Mouse (Mus musculus) kidney, embryonic 15.5 days (tissue): ENCODE results near the gene Osbp2. TPM values are rescaled to one million over a fixed set of nuclear protein-coding genes. Genes with fewer than 3 reads are reported as not detected.

Source experiments
- ATAC-seq: fragments of 200-750 bp; cut with Nextera tagmentation; replicated peaks from 2 replicates; pipeline ENCODE4 v1.8.0; 2017; ENCODE audit warnings: moderate TSS enrichment; ENCODE audit not compliant: low FRiP score
- H3K27ac ChIP-seq: fragments of 300-500 bp; sonication (generic); 2 replicates; pipeline ENCODE4 v1.5.1; 2015; ENCODE audit warnings: mild to moderate bottlenecking, inconsistent platforms
- H3K27me3 ChIP-seq: fragments of 300-500 bp; sonication (generic); 2 replicates; pipeline ENCODE4 v1.6.1; 2015; ENCODE audit warnings: inconsistent platforms
- H3K36me3 ChIP-seq: fragments of 300-500 bp; sonication (generic); 2 replicates; pipeline ENCODE4 v1.6.1; 2015; ENCODE audit warnings: inconsistent platforms
- H3K4me1 ChIP-seq: fragments of 300-500 bp; sonication (generic); 2 replicates; pipeline ENCODE4 v1.6.1; 2015; ENCODE audit warnings: inconsistent platforms
- H3K4me2 ChIP-seq: fragments of 300-500 bp; sonication (generic); 2 replicates; pipeline ENCODE4 v1.6.1; 2015; ENCODE audit warnings: moderate library complexity, mild to moderate bottlenecking, inconsistent platforms
- H3K4me3 ChIP-seq: fragments of 300-500 bp; sonication (generic); replicated peaks from 2 replicates; pipeline ENCODE4 v1.5.1; 2015; ENCODE audit warnings: mild to moderate bottlenecking, inconsistent platforms
- H3K9ac ChIP-seq: fragments of 300-500 bp; sonication (generic); 2 replicates; pipeline ENCODE4 v1.6.1; 2015; ENCODE audit warnings: mild to moderate bottlenecking, inconsistent platforms
- H3K9me3 ChIP-seq: fragments of 300-500 bp; sonication (generic); replicated peaks from 2 replicates; pipeline ENCODE4 v1.6.1; 2016; ENCODE audit warnings: inconsistent platforms
- WGBS: fragments of 180-500 bp; shearing (Covaris S2); methylation state at CpG from one replicate; pipeline ENCODE4 v1.1.7; 2015; ENCODE audit warnings: mixed read lengths; 5-methylcytosine and 5-hydroxymethylcytosine counted together
- polyA plus RNA-seq: library from polyadenylated mRNA; unstranded; fragments of >200 nt; fragmentation: Nextera tagmentation; extraction: Ambion mirVana; gene quantifications from 2 replicates; pipeline ENCODE4 v1.2.1, GENCODE M21; 2015

Osbp2 gene
- polyA plus RNA-seq, 1 experiment from 2014 or later = 0.91 TPM

- Histone ChIP-seq H3K4me3 (no peak overlapping the region), H3K4me1 (peaks cover 21% of the 10 kb centered on the region), H3K27ac (no peak overlapping the region), H3K4me2 (no peak overlapping the region), H3K9me3 (no peaks in the 10 kb centered on the region), H3K9ac (no peak overlapping the region), H3K36me3 (no peaks in the 10 kb centered on the region), H3K27me3 (peaks cover 19% of the 10 kb centered on the region)
- ATAC-seq = no peak
- WGBS = 93% methylated on average over 4 of the region's 4 CpGs
Measured at GRCm38 (mm10) chr11:3859778-3860177, 3.9 kb downstream of the Osbp2 start.

- Histone ChIP-seq H3K9ac (no peak overlapping the region), H3K27me3 (peaks cover 4% of the 10 kb centered on the region), H3K4me1 (0 out of 2 replicates have a peak, but pooled peaks cover 6% of the 10 kb centered on the region), H3K9me3 (no peaks in the 10 kb centered on the region), H3K4me3 (no peak overlapping the region), H3K36me3 (no peaks in the 10 kb centered on the region), H3K27ac (no peak overlapping the region), H3K4me2 (no peak overlapping the region)
- 74% methylated on average over 5 of the region's 5 CpGs for WGBS
- ATAC-seq = no peak
Measured at GRCm38 (mm10) chr11:3857902-3858301, 5.8 kb downstream of the Osbp2 start.

DNA sequence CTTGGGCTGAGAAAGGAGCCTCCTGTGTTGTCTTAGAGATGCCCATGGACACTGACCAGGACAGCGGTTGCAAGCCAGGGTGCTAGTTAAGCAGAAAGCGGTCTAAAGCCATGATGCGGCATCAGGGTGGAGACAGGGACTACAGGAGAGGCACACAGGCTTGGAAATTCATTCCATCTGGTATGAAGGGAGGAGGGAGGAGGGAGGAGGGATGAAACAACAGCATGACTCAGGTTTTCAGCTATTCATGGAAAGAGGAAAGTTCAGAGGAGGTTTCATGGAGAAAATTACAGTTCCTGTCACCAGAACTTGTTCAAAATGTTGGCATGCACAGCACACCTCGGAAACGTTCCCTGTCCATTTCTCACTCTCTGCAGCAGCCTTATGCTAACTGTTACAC, 7.9 kb downstream of the Osbp2 start:
- Histone ChIP-seq H3K27ac (no peak overlapping the region), H3K4me2 (no peak overlapping the region), H3K9me3 (no peaks in the 10 kb centered on the region), H3K4me1 (peaks cover 3% of the 10 kb centered on the region; the same call in 1 of the 2 replicates), H3K4me3 (no peak overlapping the region), H3K27me3 (no peaks in the 10 kb centered on the region), H3K36me3 (no peaks in the 10 kb centered on the region), H3K9ac (no peak overlapping the region)
- ATAC-seq = no peak
- 92% methylated on average over 5 of the region's 5 CpGs for WGBS

- WGBS = 89% methylated on average over 3 of the region's 3 CpGs
- no peaks in the 10 kb centered on the region for H3K27me3 ChIP-seq
- H3K36me3 ChIP-seq = no peaks in the 10 kb centered on the region
- H3K4me2 ChIP-seq = no peak overlapping the region
- no peak overlapping the region for H3K4me3 ChIP-seq
- ATAC-seq = no peak
- H3K4me1 ChIP-seq = peaks cover 11% of the 10 kb centered on the region; the same call in 1 of the 2 replicates
- H3K9me3 ChIP-seq = no peaks in the 10 kb centered on the region
- H3K9ac ChIP-seq = no peak overlapping the region
- H3K27ac ChIP-seq = no peak overlapping the region
Measured at GRCm38 (mm10) chr11:3854156-3854555, 9.5 kb downstream of the Osbp2 start.

DNA sequence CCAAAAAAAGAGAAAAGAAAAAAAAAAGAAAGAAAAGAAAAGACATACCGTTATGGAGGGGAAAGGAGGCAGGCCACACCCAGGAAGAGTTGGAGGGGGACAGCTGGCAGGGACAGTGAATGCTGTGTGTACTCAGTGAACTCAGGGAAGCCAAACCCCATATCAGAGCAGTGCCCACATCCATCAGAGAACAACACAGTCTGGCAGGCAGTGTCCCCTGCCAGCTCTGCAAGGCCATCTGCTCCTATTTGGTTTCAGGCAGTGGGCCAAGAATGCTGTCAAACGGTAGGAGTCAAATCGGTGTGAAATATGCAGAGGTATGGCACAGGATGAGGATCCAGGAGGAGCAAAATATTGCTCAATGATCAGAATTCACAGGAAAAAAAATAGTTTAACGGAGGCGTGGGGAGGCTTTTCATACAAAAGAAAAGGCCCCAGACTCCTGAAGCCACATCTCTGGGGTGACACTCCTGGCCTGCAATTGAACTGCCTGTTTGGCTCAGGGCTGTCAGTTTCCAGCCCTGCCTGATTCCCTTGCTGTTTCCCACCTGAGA, 10.1 kb downstream of the Osbp2 start:
- no peaks in the 10 kb centered on the region for H3K27me3 ChIP-seq
- H3K9me3 ChIP-seq = no peaks in the 10 kb centered on the region
- H3K4me3 ChIP-seq = no peak overlapping the region
- peaks cover 11% of the 10 kb centered on the region; the same call in 1 of the 2 replicates for H3K4me1 ChIP-seq
- H3K4me2 ChIP-seq = no peak overlapping the region
- no peak overlapping the region for H3K27ac ChIP-seq
- H3K9ac ChIP-seq = no peak overlapping the region
- no peak for ATAC-seq
- no peaks in the 10 kb centered on the region for H3K36me3 ChIP-seq
- 78% methylated on average over 5 of the region's 5 CpGs for WGBS

- 95% methylated on average over 10 of the region's 10 CpGs for WGBS
- Histone ChIP-seq H3K9ac (no peak overlapping the region), H3K27me3 (no peaks in the 10 kb centered on the region), H3K4me1 (peaks cover 11% of the 10 kb centered on the region; the same call in 1 of the 2 replicates), H3K4me2 (no peak overlapping the region), H3K4me3 (no peak overlapping the region), H3K36me3 (no peaks in the 10 kb centered on the region), H3K27ac (no peak overlapping the region), H3K9me3 (no peaks in the 10 kb centered on the region)
- ATAC-seq = no peak
Measured at GRCm38 (mm10) chr11:3853031-3853430, 10.7 kb downstream of the Osbp2 start.

DNA sequence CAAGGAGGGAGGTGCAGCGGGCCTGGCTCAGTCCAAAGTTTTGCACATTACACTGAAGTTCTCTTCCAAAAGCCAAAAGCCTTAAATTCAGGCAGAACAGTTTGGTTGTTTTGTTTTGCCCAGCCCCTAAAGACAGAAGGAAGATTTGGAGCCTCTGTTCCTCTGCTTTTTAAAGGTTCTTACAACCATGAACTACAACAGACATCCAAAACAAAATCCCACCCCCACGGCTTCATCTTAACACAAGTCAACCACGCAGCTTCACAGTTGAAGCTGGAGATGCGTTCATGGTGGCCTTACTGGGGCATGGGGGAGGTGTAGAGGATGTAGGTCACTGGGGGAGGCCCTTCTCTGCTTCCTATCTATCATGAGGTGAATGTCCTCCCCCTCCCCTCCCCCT, 11.8 kb downstream of the Osbp2 start:
- no peak for ATAC-seq
- Histone ChIP-seq H3K27ac (no peak overlapping the region), H3K4me1 (peaks cover 11% of the 10 kb centered on the region; the same call in 1 of the 2 replicates), H3K9ac (no peak overlapping the region), H3K4me3 (no peak overlapping the region), H3K36me3 (no peaks in the 10 kb centered on the region), H3K9me3 (no peaks in the 10 kb centered on the region), H3K27me3 (no peaks in the 10 kb centered on the region), H3K4me2 (no peak overlapping the region)
- 65% methylated on average over 4 of the region's 4 CpGs for WGBS

DNA sequence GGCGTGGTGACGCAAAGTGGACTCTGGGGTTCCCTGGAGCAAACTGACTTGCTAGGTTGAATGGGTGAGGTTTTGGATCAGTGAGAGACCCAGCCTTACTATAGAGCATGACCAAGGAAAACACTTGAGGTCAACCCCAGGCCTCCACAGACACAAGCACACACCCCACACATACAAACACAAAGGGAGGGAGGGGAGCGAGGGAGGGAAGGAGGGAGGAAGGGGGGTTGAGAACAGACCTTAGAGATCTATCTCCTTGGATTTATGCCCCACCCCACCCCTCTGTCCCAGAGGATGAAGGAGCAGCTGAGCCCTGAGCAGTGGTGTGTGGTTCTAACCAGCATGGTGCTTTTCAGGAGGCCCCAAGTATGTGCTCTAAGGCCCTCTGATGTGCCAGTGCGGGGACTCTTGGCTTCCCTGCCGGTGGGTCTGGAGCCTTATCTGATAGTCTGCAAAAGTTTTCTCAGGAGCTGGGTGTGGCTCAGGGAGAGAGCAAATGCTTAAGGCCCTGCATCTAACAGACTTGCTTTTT, 12.9 kb downstream of the Osbp2 start:
- no peak overlapping the region for H3K4me3 ChIP-seq
- no peaks in the 10 kb centered on the region for H3K36me3 ChIP-seq
- ATAC-seq = peak; percentile 36; the same call in 1 of the 2 replicates
- no peak overlapping the region for H3K9ac ChIP-seq
- peaks cover 11% of the 10 kb centered on the region; the same call in 1 of the 2 replicates for H3K4me1 ChIP-seq
- no peak overlapping the region for H3K27ac ChIP-seq
- H3K4me2 ChIP-seq = no peak overlapping the region
- 53% methylated on average over 5 of the region's 5 CpGs for WGBS
- H3K27me3 ChIP-seq = no peaks in the 10 kb centered on the region
- no peaks in the 10 kb centered on the region for H3K9me3 ChIP-seq

GRCm38 (mm10) chr11:3850315-3850614, 13.4 kb downstream of the Osbp2 start:
- H3K27ac ChIP-seq = no peak overlapping the region
- no peak for ATAC-seq
- H3K36me3 ChIP-seq = no peaks in the 10 kb centered on the region

GRCm38 (mm10) chr11:3849469-3850314, 14.0 kb downstream of the Osbp2 start:
- Histone ChIP-seq H3K27me3 (no peaks in the 10 kb centered on the region), H3K27ac (no peak overlapping the region), H3K4me3 (no peak overlapping the region), H3K4me2 (no peak overlapping the region), H3K9me3 (no peaks in the 10 kb centered on the region), H3K36me3 (no peaks in the 10 kb centered on the region), H3K9ac (no peak overlapping the region), H3K4me1 (peaks cover 11% of the 10 kb centered on the region; the same call in 1 of the 2 replicates)
- no peak; the same call in 1 of the 2 replicates for ATAC-seq
- WGBS = 70% methylated on average over 15 of the region's 15 CpGs

More at GRCm38 (mm10) chr11:3850315-3850614, 13.4 kb downstream of the Osbp2 start:
- H3K4me1 ChIP-seq = peaks cover 11% of the 10 kb centered on the region; the same call in 1 of the 2 replicates
- H3K4me3 ChIP-seq = no peak overlapping the region
- no peaks in the 10 kb centered on the region for H3K27me3 ChIP-seq
- no peak overlapping the region for H3K9ac ChIP-seq
- no peaks in the 10 kb centered on the region for H3K9me3 ChIP-seq
- WGBS = 48% methylated on average over 2 of the region's 2 CpGs
- H3K4me2 ChIP-seq = no peak overlapping the region

GRCm38 (mm10) chr11:3846351-3846750, 17.4 kb downstream of the Osbp2 start:
- no peaks in the 10 kb centered on the region for H3K9me3 ChIP-seq
- no peak for ATAC-seq
- H3K4me1 ChIP-seq = peaks cover 11% of the 10 kb centered on the region; the same call in 1 of the 2 replicates
- no peak overlapping the region for H3K27ac ChIP-seq
- no peaks in the 10 kb centered on the region for H3K27me3 ChIP-seq
- H3K9ac ChIP-seq = no peak overlapping the region
- H3K4me2 ChIP-seq = no peak overlapping the region
- no peaks in the 10 kb centered on the region for H3K36me3 ChIP-seq
- H3K4me3 ChIP-seq = no peak overlapping the region
- 54% methylated on average over 2 of the region's 2 CpGs for WGBS

- Histone ChIP-seq H3K9me3 (no peaks in the 10 kb centered on the region), H3K4me1 (no peaks in the 10 kb centered on the region), H3K9ac (no peak overlapping the region), H3K4me2 (no peak overlapping the region), H3K4me3 (no peak overlapping the region), H3K27me3 (no peaks in the 10 kb centered on the region), H3K36me3 (no peaks in the 10 kb centered on the region), H3K27ac (no peak overlapping the region)
- no peak for ATAC-seq
- 79% methylated on average over 17 of the region's 17 CpGs for WGBS
Measured at GRCm38 (mm10) chr11:3843943-3844734, 19.6 kb downstream of the Osbp2 start.
